Mouse (Mus musculus) ES-Bruce4 (cell line): ENCODE measurements around the gene Zbtb42.
A peak's percentile ranks its signal among the peaks of the same experiment; 100 is the strongest.

ENCODE experiments used
- CTCF ChIP-seq: IDR thresholded peaks from one replicate; pipeline ENCODE4 v1.8.1; 2011; ENCODE audit warnings: low read depth, low read length
- POLR2A ChIP-seq: IDR thresholded peaks from one replicate; pipeline ENCODE4 v1.8.1; 2011; ENCODE audit warnings: low read length; ENCODE audit not compliant: insufficient read depth

DNA sequence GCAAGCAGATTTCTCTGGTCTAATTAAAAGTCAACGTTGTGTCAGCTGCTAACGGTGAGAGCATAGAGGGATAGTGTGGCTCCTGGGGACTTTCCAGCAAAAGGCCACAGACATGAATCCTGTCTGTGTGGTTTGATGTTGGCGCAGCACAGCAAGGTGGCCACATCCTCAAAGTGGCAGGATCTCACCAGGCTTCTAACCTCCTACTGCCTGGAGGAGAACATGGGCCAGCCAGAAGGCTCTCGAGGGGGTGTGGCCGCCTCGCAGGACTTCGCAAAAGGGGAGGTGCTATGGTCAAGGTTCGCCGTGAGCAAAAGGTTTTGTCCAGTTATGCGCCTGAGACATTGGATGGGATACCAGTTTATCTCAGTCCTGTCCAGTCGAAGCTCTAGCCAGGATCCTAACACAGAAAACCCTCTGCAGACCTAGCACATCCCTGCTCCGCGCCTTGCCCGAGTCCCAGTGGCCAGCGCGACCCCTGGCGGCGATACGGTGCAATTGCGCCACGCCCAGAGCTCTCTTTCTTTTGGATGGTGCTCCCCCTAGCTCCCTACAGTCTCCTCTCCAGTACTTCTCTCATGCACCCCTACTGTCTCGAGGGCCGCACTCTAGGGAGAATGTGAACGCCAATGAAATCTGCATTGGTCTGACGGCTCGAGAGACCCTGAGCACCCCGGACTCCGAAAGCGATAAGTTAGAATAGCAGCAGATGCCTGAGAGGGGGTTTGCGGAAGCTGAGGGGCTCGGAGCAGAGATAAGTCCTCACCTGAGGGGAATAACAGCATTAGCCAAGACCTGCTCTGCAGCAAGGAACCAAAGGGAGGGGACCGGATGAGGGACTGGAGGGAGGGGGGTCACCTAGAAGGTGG lies 28.3 kb downstream of the Zbtb42 start:
- no peak for TF ChIP-seq POLR2A
- TF ChIP-seq CTCF = peak; percentile 100
